Mouse (Mus musculus) ES-E14 (cell line): ENCODE results near the gene BC017158.

Experiments used
- ZC3H11A ChIP-seq: IDR thresholded peaks from 2 replicates; pipeline ENCODE4 v1.6.1; 2012; ENCODE audit warnings: low read depth, mild to moderate bottlenecking, inconsistent platforms, low read length, borderline replicate concordance
- ZNF384 ChIP-seq: IDR thresholded peaks from 2 replicates; pipeline ENCODE4 v1.6.1; 2012; ENCODE audit warnings: low read depth, low read length, inconsistent platforms

DNA sequence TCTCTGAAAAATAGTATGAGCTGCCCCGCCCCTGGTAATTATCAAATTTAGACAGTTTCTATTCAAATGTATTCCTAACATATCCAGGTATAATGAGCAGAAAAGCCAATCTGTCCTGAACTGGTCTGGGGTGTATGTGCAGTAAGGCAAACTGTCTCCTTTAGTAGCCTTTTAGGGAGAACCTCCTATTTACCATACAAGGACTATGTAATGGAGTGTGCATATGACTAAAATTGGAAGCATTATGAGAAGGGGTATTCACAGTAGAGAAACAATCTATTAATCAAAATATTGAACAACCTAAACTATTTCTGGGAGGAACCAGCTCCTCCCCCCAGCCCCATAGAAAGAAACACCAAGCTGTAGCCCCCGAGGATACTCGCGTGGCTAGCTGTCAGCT is 18.2 kb downstream of the BC017158 start:
- TF ChIP-seq ZNF384: no peak
- TF ChIP-seq ZC3H11A: no peak
